Mouse (Mus musculus) heart, adult 11 months (tissue): ENCODE data around the gene A430078G23Rik.
A peak's percentile ranks its signal among the peaks of the same experiment; 100 is the strongest.

Experiments
- DNase-seq: peaks from one replicate; pipeline ENCODE4 v3.0.0; 2022

A430078G23Rik gene

GRCm38 (mm10) chr8:3414639-3415190, 61.5 kb downstream of the A430078G23Rik start:
- DNase-seq: no peak

DNA sequence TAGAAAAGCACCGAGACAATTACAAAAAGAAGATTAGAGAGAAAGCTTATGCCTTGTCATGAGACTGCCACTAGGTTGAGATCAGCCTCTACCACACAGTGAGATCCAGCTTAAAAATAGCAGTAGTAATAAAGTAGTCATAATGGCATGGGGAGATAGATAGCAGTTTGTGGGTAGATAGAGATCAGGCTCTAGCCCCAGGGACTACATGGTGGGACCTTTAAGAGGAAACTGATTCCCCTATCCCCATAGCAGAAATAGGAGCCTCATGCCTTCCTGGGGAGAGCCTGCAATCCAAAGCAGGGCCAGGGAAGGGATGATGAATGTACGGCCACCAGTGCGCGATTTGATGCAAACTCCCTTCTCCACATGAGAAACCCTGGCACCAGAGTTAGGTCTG, 62.0 kb downstream of the A430078G23Rik start:
- no peak for DNase-seq

DNA sequence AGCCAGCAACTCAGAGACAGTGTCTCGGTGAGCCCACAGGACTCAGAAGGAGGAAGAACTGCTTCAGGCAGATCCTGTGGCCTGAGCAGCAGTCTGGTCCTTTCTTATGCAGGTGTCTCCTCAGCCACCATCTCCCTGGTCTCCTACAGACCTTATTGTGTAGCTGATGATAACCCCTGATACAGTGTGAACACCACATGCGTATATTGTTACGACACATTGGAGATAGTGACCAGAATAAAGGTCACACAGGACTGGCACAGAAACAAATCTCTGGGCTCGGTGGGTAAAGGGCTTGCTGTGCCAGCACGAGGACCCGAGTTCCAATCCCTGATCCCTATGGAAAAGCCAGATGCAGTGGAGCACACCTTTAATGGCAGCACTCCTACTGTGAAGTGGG, 62.4 kb downstream of the A430078G23Rik start:
- no peak for DNase-seq

DNA sequence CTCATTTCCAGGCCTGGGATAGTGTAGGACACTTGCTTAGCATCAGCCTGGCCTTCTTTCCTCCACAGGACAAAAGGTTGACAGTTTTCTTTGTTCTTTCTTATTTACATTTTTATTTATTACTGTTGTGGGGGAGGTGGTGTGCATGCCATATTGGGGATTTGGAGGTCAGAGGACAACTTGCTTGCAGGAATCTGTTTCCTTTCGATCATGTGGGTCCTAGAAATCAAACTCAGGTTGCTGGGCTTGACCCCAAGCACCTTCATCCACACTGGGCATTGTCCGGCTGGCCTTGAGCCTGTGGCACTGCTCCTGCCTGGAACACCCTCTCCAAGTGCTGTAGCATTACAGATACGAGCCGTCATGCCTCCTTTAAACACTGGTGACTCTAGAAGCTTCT, 63.6 kb downstream of the A430078G23Rik start:
- DNase-seq: no peak

DNA sequence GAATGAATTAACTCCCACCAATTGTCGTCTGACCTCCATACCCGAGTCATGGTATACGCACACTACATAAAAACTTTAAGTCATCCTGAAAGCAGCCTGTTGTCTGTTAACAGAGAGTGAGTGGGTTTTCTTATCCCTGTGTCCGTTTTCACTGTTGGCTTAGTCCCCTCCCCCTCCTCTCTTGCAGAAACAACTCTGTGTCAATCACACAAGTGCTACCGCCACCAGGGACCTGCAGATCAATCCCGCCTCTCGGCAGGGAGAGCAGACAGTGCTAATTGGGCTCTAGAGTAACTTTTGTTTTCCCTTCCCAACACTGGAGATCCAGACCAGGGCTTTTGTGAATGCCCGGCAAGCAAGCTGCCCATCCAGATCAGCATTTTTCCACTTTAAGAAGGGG, 64.2 kb downstream of the A430078G23Rik start:
- DNase-seq: no peak

DNA sequence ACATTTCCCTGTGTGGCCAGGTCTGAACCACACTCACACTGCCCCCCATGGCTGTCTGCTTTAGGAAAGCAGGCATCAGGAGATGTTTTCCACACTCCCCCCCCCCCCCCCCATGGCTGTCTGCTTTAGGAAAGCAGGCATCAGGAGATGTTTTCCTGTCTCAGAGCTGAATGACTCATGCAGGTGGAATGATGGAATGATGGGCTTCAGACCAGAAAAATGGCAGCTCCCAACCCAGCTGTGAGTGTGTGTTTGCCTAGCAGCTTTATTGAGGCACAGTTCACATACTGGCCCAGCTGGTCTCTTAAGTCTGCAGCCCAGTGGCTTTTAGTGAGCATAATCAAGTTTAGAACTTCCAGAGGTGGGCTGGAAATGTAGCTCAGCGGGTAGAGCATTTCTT, 64.9 kb downstream of the A430078G23Rik start:
- DNase-seq: no peak

GRCm38 (mm10) chr8:3420105-3420706, 67.0 kb downstream of the A430078G23Rik start:
- DNase-seq: no peak

GRCm38 (mm10) chr8:3421507-3421906, 68.3 kb downstream of the A430078G23Rik start:
- DNase-seq: no peak

GRCm38 (mm10) chr8:3425217-3425616, 72.0 kb downstream of the A430078G23Rik start:
- DNase-seq: peak; percentile 90

GRCm38 (mm10) chr8:3426211-3426610, 73.0 kb downstream of the A430078G23Rik start:
- DNase-seq: no peak

GRCm38 (mm10) chr8:3428426-3428825, 75.2 kb downstream of the A430078G23Rik start:
- DNase-seq: no peak

GRCm38 (mm10) chr8:3429966-3430365, 76.8 kb downstream of the A430078G23Rik start:
- no peak for DNase-seq

GRCm38 (mm10) chr8:3431113-3431512, 77.9 kb downstream of the A430078G23Rik start:
- DNase-seq: no peak

GRCm38 (mm10) chr8:3436492-3436891, 83.3 kb downstream of the A430078G23Rik start:
- no peak for DNase-seq

- no peak for DNase-seq
Observed at GRCm38 (mm10) chr8:3439510-3439909, 86.3 kb downstream of the A430078G23Rik start.
